Mouse (Mus musculus) cerebellum, postnatal 4 days (tissue): ENCODE data around the gene Cpped1.

ENCODE experiments used
- DNase-seq, 2 experiments: peaks; one replicate each; pipeline ENCODE4 v3.0.0; 2022; ENCODE audit warnings: low spot score in 2 of 2, mixed read lengths in 1 of 2

Cpped1 gene

DNA sequence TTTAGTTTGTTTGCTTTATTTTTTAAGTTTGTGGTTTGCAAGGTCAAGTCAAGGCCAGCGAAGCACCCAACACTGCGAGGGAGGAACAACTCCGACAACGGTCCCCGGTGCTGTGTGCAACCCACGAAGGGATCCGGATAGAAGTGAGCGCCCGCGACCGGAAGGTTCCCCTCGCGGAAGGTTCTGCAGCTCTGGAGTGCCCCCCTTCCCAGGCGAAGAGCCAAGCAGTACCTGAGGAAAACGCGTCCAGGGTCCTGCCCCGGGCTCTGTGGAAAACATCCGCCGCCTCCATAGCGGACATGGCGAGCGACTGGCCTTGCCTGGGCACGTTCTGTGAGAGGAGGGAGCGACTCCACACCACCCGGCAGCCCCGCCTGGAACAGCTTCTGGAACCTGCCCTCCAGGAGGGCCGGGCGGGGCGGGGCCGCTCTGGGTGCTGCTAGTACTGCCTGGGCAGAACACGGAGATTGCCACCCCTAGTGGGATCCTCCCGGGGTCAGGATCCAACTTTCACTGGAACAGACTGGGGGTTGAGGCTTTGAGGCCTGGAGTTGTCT, at the start of gene Cpped1:
Cpped1 (minus strand) TSS at position 411 of the 557 bp plus-strand sequence.
- peak; percentile 82 to 90 for DNase-seq

DNA sequence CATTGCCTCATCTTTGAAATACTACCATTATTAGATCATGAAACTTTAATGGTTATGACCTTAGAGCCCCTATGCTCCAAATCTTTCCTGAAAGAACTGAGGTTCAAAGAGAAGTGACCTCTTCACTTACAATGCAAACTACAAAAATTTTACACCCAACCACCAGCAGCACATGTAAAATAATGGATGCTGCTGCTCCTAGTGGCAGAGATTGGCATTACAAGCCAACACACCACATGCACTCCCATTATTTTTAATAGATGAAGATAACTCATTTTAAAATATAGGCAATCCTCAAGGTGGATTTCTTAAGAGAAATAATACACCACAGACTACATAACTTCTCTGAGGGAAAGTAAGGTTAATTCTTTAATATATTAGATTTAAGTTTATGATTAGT, 31.2 kb upstream of the Cpped1 start:
- DNase-seq: peak in 1 of 2 experiments; percentile 53

DNA sequence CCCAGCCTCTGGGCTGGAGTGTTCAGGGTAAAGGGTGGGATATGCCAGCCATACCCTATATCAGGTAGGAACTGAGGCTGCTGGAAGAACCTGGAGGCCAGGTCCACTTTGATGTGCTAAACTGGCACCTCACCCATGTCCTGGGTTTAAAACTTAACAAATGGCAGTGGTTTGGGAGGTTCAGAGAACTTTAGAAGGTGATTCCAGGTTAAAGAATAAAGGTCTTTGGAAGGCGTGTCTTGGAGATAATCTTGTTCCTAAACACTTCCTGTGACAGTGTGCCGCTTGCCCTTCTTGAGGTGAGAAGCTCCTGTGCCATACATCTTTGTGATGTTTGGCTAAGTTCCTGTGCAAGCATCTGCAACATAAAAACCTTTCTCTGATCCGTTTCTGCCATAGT, 1.6 kb upstream of the Cpped1 start:
- no peak for DNase-seq

GRCm38 (mm10) chr16:11909817-11910216, 572 bp upstream of the Cpped1 start:
- no peak for DNase-seq

DNA sequence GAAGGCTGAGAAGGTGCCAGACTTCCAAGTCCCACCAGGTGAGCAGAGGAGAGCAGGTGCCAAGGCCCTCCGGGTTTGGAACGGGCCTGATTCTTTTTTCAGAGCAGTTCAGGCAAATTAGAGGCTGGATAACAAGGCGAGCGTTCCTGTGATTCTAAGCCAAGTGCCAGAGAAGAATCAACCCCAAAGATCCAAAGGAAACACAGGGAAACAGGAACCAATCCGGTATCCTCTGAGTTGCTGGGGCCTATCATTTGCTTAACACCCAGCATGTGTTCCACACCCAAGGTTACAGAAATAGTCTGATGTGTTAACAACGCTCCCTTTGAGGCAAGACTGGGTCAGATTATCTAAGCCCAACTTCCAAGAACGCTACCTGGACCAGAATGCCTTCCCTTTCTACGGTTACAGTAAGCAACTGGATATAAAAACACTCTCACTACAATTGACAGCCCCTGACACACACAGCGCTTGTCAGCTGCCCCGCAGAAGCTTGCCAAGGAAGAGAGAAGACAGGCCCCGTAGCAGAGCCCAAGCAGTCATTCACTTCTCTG, 707 bp downstream of the Cpped1 start:
- peak in 1 of 2 experiments; percentile 14 for DNase-seq

DNA sequence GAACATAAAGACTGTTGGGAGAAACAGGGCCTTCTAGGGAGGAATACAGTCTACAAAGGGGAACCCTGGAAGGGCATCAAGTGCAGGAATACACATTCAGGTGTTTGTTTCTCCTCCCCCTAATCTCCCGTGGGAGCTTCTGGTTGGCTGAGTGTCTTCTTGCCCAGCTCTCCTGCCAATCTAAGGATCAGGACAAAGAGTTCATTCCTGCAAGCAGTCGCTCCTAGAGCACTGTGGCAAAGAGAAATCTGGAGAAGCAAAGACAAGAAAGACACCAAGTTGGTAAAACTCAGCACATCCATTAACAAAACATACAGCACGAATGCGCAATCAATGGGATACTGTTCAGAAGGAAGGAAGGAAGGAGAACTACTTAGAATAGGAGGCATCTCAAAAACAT, 1.4 kb downstream of the Cpped1 start:
- DNase-seq: no peak

DNA sequence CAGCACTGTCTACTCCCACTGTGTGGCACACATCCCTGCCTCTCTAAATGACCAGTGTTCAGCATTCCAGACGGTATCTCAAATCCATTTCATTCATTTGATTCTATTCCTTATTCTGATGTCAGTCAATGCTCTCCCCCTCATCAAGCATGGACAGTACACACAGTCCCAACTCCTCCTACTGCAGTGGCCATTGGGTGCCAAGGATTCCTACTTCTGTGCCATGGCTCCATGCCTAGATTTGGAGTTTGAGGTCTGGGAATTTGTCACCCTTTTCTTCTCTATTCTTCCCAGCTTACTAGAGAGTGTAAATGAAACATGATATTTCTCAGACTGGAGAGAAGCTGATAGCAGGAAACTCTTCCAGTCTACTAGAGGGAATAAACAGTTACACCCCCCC, 2.3 kb downstream of the Cpped1 start:
- DNase-seq: no peak

- DNase-seq: no peak
Measured at GRCm38 (mm10) chr16:11905216-11905615, 4.0 kb downstream of the Cpped1 start.

- DNase-seq: no peak
Measured at GRCm38 (mm10) chr16:11902007-11902406, 7.2 kb downstream of the Cpped1 start.

DNA sequence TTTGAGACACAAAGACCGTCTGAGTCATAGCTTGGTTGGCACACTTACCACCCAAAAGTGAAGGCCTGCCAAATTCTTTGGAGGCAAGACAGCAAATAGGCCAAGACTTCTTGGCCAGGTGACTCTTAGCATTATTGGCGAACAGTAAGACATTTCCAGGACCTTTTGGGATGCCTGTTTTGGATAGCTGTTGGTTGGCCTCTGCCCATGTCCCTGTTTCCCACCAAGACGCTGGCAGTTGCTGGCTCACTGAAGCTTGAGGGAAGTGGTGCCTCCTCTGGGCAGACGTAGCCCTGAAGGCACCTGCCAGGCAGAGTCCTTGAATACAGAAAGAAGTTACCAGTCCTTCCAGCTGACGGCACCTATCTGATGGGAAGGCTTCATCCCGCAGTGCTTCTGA, 8.9 kb downstream of the Cpped1 start:
- no peak for DNase-seq

DNA sequence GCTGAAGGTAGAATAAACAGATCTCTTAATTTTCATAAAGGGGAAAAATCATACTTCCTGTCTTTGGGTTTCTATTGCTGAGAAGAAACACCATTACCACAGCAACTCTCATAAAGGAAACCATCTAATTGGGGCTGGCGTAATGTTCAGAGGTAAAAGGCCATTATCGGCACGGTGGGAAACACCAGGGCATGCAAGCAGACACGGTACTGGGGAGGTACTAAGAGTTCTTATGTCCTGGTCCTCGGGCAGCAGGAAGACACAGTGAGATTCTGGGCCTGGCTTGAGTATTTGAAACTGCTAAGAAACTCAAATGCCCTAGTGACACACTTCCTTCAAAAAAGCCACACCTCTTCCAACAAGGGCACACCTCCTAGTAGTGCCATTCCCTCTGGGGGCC, 12.8 kb downstream of the Cpped1 start:
- no peak for DNase-seq

GRCm38 (mm10) chr16:11894877-11895276, 14.4 kb downstream of the Cpped1 start:
- DNase-seq: no peak

- no peak for DNase-seq
Measured at GRCm38 (mm10) chr16:11890186-11890585, 19.1 kb downstream of the Cpped1 start.

- no peak for DNase-seq
Measured at GRCm38 (mm10) chr16:11889741-11890140, 19.5 kb downstream of the Cpped1 start.

GRCm38 (mm10) chr16:11881795-11882194, 27.4 kb downstream of the Cpped1 start:
- DNase-seq: no peak

GRCm38 (mm10) chr16:11880461-11880860, 28.8 kb downstream of the Cpped1 start:
- DNase-seq: no peak

- DNase-seq: no peak
Measured at GRCm38 (mm10) chr16:11879196-11879595, 30.0 kb downstream of the Cpped1 start.

- DNase-seq: no peak
Measured at GRCm38 (mm10) chr16:11875227-11875626, 34.0 kb downstream of the Cpped1 start.

DNA sequence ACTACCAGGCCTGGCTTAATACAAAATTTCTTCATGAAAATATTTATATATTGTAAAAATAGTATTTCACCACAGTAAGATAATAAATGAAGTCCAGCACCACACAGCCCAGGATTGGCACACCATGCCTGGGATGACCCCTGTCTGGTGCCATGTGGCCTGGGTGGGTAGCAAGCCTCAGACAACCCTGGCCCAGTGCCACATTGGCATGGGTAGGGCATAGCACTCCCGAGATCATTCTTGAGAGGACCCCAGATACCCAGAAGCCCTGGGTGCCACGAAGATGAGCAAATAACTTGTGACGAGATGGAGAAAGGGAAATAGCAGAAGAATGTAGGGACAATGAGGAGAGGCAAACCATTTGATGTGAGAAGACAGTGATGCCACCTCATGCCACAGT, 36.0 kb downstream of the Cpped1 start:
- no peak for DNase-seq

- DNase-seq: no peak
Measured at GRCm38 (mm10) chr16:11868486-11868885, 40.8 kb downstream of the Cpped1 start.

DNA sequence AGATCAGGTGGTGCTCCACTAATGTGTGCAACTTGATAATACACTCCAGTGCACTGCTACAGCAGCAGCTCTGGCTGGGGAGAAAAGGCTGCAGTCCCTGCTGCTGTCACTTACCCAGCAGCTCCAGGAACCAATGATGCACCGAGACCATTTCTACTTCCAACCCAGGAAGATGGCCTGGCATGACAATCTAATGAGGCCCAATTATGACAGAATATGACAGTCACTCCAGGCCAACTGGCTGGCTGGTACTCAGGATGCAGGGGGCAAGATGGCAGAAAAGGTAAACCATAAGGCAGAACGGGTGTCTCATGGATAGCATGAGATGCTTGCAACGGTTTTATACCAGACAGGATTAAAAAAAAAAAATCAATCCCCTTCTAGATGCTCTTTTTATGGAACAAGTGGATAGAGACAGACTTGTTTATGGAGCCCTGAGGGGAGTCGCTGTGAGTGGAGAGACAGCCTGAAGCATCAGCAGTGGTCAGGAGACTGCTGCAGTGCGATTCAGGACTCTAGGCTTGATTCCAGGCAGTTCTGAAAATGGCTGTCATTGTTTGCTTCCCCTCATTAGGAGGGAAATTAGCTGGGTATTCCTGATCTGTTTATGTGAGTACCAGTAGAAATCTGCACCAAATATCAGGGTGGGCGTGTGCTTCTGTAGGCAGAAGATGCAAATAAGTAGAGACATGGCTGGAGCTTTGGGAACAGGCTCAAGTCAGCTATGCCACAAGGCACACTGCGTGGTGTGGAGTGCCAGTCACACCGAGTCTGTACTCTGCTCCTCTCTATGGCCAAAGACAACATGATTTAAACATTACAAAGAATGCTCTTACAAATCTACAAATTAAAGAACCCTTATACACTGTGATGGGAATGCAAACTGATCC, 56.3 kb downstream of the Cpped1 start:
- DNase-seq: peak in 1 of 2 experiments; percentile 5

GRCm38 (mm10) chr16:11848990-11849658, 60.1 kb downstream of the Cpped1 start:
- no peak for DNase-seq
